Mouse (Mus musculus): ENCODE data around the gene Wfikkn1. TPM values are rescaled to one million over a fixed set of nuclear protein-coding genes. Genes with fewer than 3 reads are reported as not detected.

The Wfikkn1 gene
- polyA plus RNA-seq, 1 experiment from 2014 or later, result 0.47 TPM

GRCm38 (mm10) chr17:25839455-25840235 lies 41.0 kb downstream of the Wfikkn1 start:
- H3K27me3 ChIP-seq (ENCODE audit: control insufficient read depth, insufficient read depth, low read length), result no peaks in the 10 kb centered on the region
- no peak overlapping the region for H3K4me3 ChIP-seq (ENCODE audit: low read depth, low read length)
- no peak overlapping the region for H3K27ac ChIP-seq (ENCODE audit: low read depth, low read length)
- no peak overlapping the region; the same call in 1 of the 2 replicates for H3K9ac ChIP-seq (ENCODE audit: low read depth, low read length)
- 85% methylated on average over 14 of the region's 14 CpGs for WGBS (ENCODE audit: insufficient replicate concordance)
- no peak for ATAC-seq (replicated peaks; ENCODE audit: insufficient number of reproducible peaks, low FRiP score, low TSS enrichment)
- H3K4me1 ChIP-seq (ENCODE audit: control insufficient read depth, insufficient read depth, low read length), result peaks cover 46% of the 10 kb centered on the region
- peaks cover 37% of the 10 kb centered on the region for H3K36me3 ChIP-seq (ENCODE audit: control insufficient read depth, insufficient read depth, low read length)
- H3K4me2 ChIP-seq, result no peak overlapping the region
- H3K9me3 ChIP-seq (replicated peaks; ENCODE audit: control insufficient read depth, low read length), result no peaks in the 10 kb centered on the region

GRCm38 (mm10) chr17:25838904-25839303 lies 41.8 kb downstream of the Wfikkn1 start:
- H3K27me3 ChIP-seq (ENCODE audit: control insufficient read depth, insufficient read depth, low read length), result no peaks in the 10 kb centered on the region
- 91% methylated on average over 4 of the region's 4 CpGs for WGBS (ENCODE audit: insufficient replicate concordance)
- 0 out of 2 replicates have a peak overlapping the region, but pooled peaks have one; percentile 2 for H3K9ac ChIP-seq (ENCODE audit: low read depth, low read length)
- H3K9me3 ChIP-seq (replicated peaks; ENCODE audit: control insufficient read depth, low read length), result no peaks in the 10 kb centered on the region
- H3K4me2 ChIP-seq, result no peak overlapping the region
- H3K36me3 ChIP-seq (ENCODE audit: control insufficient read depth, insufficient read depth, low read length), result peaks cover 37% of the 10 kb centered on the region
- peaks cover 51% of the 10 kb centered on the region for H3K4me1 ChIP-seq (ENCODE audit: control insufficient read depth, insufficient read depth, low read length)
- no peak overlapping the region for H3K4me3 ChIP-seq (ENCODE audit: low read depth, low read length)
- no peak overlapping the region for H3K27ac ChIP-seq (ENCODE audit: low read depth, low read length)
- ATAC-seq (replicated peaks; ENCODE audit: insufficient number of reproducible peaks, low FRiP score, low TSS enrichment), result no peak

GRCm38 (mm10) chr17:25837533-25837932 lies 43.1 kb downstream of the Wfikkn1 start:
- H3K9ac ChIP-seq (ENCODE audit: low read depth, low read length), result peak overlapping the region; percentile 22; the same call in 1 of the 2 replicates
- peak overlapping the region; percentile 69 for H3K27ac ChIP-seq (ENCODE audit: low read depth, low read length)
- no peaks in the 10 kb centered on the region for H3K27me3 ChIP-seq (ENCODE audit: control insufficient read depth, insufficient read depth, low read length)
- H3K9me3 ChIP-seq (replicated peaks; ENCODE audit: control insufficient read depth, low read length), result no peaks in the 10 kb centered on the region
- H3K4me3 ChIP-seq (ENCODE audit: low read depth, low read length), result no peak overlapping the region
- H3K4me1 ChIP-seq (ENCODE audit: control insufficient read depth, insufficient read depth, low read length), result peaks cover 44% of the 10 kb centered on the region
- peaks cover 37% of the 10 kb centered on the region for H3K36me3 ChIP-seq (ENCODE audit: control insufficient read depth, insufficient read depth, low read length)
- H3K4me2 ChIP-seq, result peak overlapping the region; percentile 86
- no peak for ATAC-seq (replicated peaks; ENCODE audit: insufficient number of reproducible peaks, low FRiP score, low TSS enrichment)
- 51% methylated on average over 3 of the region's 3 CpGs for WGBS (ENCODE audit: insufficient replicate concordance)

GRCm38 (mm10) chr17:25837076-25837410 lies 43.6 kb downstream of the Wfikkn1 start, which contains the start of gene Rhbdl1:
TSS of gene Rhbdl1 (minus strand) at chr17:25837295.
- Histone ChIP-seq H3K27ac (ENCODE audit: low read depth, low read length) (peak within 1 kb of the TSS; percentile 69), H3K36me3 (ENCODE audit: control insufficient read depth, insufficient read depth, low read length) (peaks cover 33% of the 10 kb centered on the region)
- 0 out of 2 replicates have a peak, but pooled peaks have one; percentile 12 for ATAC-seq (replicated peaks; ENCODE audit: insufficient number of reproducible peaks, low FRiP score, low TSS enrichment)

GRCm38 (mm10) chr17:25836397-25837075 lies 44.1 kb downstream of the Wfikkn1 start:
- Histone ChIP-seq H3K36me3 (ENCODE audit: control insufficient read depth, insufficient read depth, low read length) (peaks cover 29% of the 10 kb centered on the region), H3K4me3 (ENCODE audit: low read depth, low read length) (peak overlapping the region; percentile 44), H3K9me3 (replicated peaks; ENCODE audit: control insufficient read depth, low read length) (no peaks in the 10 kb centered on the region), H3K4me2 (peak overlapping the region; percentile 86), H3K27me3 (ENCODE audit: control insufficient read depth, insufficient read depth, low read length) (no peaks in the 10 kb centered on the region), H3K27ac (ENCODE audit: low read depth, low read length) (peak overlapping the region; percentile 69), H3K4me1 (ENCODE audit: control insufficient read depth, insufficient read depth, low read length) (peaks cover 50% of the 10 kb centered on the region), H3K9ac (ENCODE audit: low read depth, low read length) (peak overlapping the region; percentile 73)
- no peak for ATAC-seq (replicated peaks; ENCODE audit: insufficient number of reproducible peaks, low FRiP score, low TSS enrichment)
- WGBS (ENCODE audit: insufficient replicate concordance), result 23% methylated on average over 23 of the region's 23 CpGs

More at GRCm38 (mm10) chr17:25837076-25837410, 43.6 kb downstream of the Wfikkn1 start, which contains the start of gene Rhbdl1:
- Histone ChIP-seq H3K27me3 (ENCODE audit: control insufficient read depth, insufficient read depth, low read length) (no peaks in the 10 kb centered on the region), H3K9ac (ENCODE audit: low read depth, low read length) (peak within 1 kb of the TSS; percentile 73), H3K4me2 (peak within 1 kb of the TSS; percentile 86), H3K4me3 (ENCODE audit: low read depth, low read length) (peak within 1 kb of the TSS; percentile 44), H3K4me1 (ENCODE audit: control insufficient read depth, insufficient read depth, low read length) (peaks cover 45% of the 10 kb centered on the region), H3K9me3 (replicated peaks; ENCODE audit: control insufficient read depth, low read length) (no peaks in the 10 kb centered on the region)
- 3% methylated on average over 29 of the region's 29 CpGs for WGBS (ENCODE audit: insufficient replicate concordance)

GRCm38 (mm10) chr17:25835816-25836215 lies 44.8 kb downstream of the Wfikkn1 start:
- Histone ChIP-seq H3K27ac (ENCODE audit: low read depth, low read length) (no peak overlapping the region), H3K9me3 (replicated peaks; ENCODE audit: control insufficient read depth, low read length) (no peaks in the 10 kb centered on the region), H3K4me2 (peak overlapping the region; percentile 86), H3K4me3 (ENCODE audit: low read depth, low read length) (no peak overlapping the region), H3K36me3 (ENCODE audit: control insufficient read depth, insufficient read depth, low read length) (peaks cover 28% of the 10 kb centered on the region), H3K9ac (ENCODE audit: low read depth, low read length) (peak overlapping the region; percentile 73), H3K4me1 (ENCODE audit: control insufficient read depth, insufficient read depth, low read length) (peaks cover 56% of the 10 kb centered on the region), H3K27me3 (ENCODE audit: control insufficient read depth, insufficient read depth, low read length) (no peaks in the 10 kb centered on the region)
- ATAC-seq (replicated peaks; ENCODE audit: insufficient number of reproducible peaks, low FRiP score, low TSS enrichment), result no peak
- 88% methylated on average over 16 of the region's 16 CpGs for WGBS (ENCODE audit: insufficient replicate concordance)

- Histone ChIP-seq H3K4me1 (ENCODE audit: control insufficient read depth, insufficient read depth, low read length) (peaks cover 60% of the 10 kb centered on the region), H3K9me3 (replicated peaks; ENCODE audit: control insufficient read depth, low read length) (no peaks in the 10 kb centered on the region), H3K4me2 (peak overlapping the region; percentile 98), H3K27ac (ENCODE audit: low read depth, low read length) (no peak overlapping the region), H3K4me3 (ENCODE audit: low read depth, low read length) (peak overlapping the region; percentile 88; the same call in 1 of the 2 replicates), H3K27me3 (ENCODE audit: control insufficient read depth, insufficient read depth, low read length) (no peaks in the 10 kb centered on the region), H3K9ac (ENCODE audit: low read depth, low read length) (no peak overlapping the region), H3K36me3 (ENCODE audit: control insufficient read depth, insufficient read depth, low read length) (peaks cover 28% of the 10 kb centered on the region)
- no peak for ATAC-seq (replicated peaks; ENCODE audit: insufficient number of reproducible peaks, low FRiP score, low TSS enrichment)
- 92% methylated on average over 7 of the region's 7 CpGs for WGBS (ENCODE audit: insufficient replicate concordance)
Measured at GRCm38 (mm10) chr17:25835301-25835700, 45.4 kb downstream of the Wfikkn1 start.

GRCm38 (mm10) chr17:25834595-25835222 lies 45.9 kb downstream of the Wfikkn1 start:
- Histone ChIP-seq H3K36me3 (ENCODE audit: control insufficient read depth, insufficient read depth, low read length) (peaks cover 27% of the 10 kb centered on the region), H3K4me3 (ENCODE audit: low read depth, low read length) (peak overlapping the region; percentile 88), H3K9me3 (replicated peaks; ENCODE audit: control insufficient read depth, low read length) (no peaks in the 10 kb centered on the region), H3K9ac (ENCODE audit: low read depth, low read length) (peak overlapping the region; percentile 92), H3K4me2 (peak overlapping the region; percentile 98), H3K27ac (ENCODE audit: low read depth, low read length) (peak overlapping the region; percentile 99; the same call in 1 of the 2 replicates), H3K4me1 (ENCODE audit: control insufficient read depth, insufficient read depth, low read length) (peaks cover 66% of the 10 kb centered on the region), H3K27me3 (ENCODE audit: control insufficient read depth, insufficient read depth, low read length) (no peaks in the 10 kb centered on the region)
- ATAC-seq (replicated peaks; ENCODE audit: insufficient number of reproducible peaks, low FRiP score, low TSS enrichment), result no peak
- 90% methylated on average over 12 of the region's 12 CpGs for WGBS (ENCODE audit: insufficient replicate concordance)
